Mouse (Mus musculus) megakaryocyte, adult 5-6 weeks (primary cell): Measurements from ENCODE around the gene Cdh10. TPM values are rescaled to one million over a fixed set of nuclear protein-coding genes. Genes with fewer than 3 reads are reported as not detected.

Experiments
- ATAC-seq: 2 replicates; pipeline ENCODE4 v1.8.0; 2016; ENCODE audit warnings: mild to moderate bottlenecking, inconsistent platforms; ENCODE audit not compliant: poor library complexity, severe bottlenecking
- total RNA-seq, 2 experiments: library from RNA; stranded (forward) in 1 of 2; stranded (reverse) in 1 of 2; fragments of 153-499, 151-499 nt in 1 of 2; fragments of 221-1000, 200-1000 nt in 1 of 2; gene quantifications; 2 replicates each; pipeline versions ENCODE4 v1.2.3 to v1.2.4; 2015 to 2017

The Cdh10 gene
- total RNA-seq, 2 experiments from 2014 or later: not detected

DNA sequence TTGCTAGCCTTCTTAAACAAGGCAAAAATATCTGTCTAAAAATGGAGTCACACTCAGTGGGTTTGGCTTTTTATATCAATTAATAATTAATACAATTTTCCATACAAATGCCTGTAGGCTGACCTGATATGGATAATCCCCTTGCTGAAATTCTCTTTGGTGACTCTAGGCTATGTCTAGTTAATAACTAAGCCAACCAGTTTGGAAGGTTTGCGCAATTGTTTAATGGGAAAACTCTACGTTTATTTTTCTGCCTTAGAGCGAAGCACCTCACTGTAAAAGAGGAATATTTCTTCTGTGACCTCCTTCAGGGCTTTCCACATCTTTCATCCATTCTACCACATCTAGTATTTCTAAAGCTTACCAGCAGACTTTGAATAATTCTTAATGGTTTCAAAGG lies 133.5 kb downstream of the Cdh10 start:
- ATAC-seq: no peak

DNA sequence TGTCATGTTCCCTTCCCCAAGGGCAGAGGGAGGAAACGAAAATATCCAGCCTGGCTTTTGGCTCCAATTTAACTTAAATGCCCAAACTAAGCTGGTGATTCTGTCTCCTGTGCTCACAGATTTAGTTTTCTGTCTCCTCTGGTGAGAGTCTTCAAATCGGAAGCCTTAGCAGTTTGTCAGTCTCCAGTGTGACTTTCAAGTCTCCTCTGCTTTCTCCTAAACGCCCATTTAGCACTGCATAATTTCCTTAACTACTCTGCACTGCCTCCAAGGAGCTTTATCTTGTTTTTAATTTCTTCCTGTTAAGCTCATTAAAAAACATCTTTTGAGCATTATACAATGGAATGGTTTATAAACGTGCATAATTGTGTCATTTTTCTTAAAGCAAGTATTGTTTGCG lies 156.3 kb downstream of the Cdh10 start:
- ATAC-seq: no peak

DNA sequence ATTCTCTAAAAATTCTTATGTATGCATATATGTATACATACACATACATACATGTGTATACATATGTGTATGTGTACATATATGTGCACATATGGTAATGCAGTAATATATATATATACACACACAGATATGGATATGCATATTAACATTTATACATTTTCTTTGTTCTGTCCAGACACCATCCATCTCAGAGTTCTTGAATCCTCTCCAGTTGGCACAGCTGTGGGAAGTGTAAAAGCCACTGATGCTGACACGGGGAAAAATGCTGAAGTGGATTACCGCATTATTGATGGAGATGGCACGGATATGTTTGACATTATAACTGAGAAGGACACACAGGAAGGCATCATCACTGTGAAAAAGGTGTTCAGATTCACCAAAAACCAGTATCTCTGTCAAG lies 166.1 kb downstream of the Cdh10 start:
- no peak for ATAC-seq

- no peak for ATAC-seq
Observed at GRCm38 (mm10) chr15:18987671-18988070, 168.9 kb downstream of the Cdh10 start.

DNA sequence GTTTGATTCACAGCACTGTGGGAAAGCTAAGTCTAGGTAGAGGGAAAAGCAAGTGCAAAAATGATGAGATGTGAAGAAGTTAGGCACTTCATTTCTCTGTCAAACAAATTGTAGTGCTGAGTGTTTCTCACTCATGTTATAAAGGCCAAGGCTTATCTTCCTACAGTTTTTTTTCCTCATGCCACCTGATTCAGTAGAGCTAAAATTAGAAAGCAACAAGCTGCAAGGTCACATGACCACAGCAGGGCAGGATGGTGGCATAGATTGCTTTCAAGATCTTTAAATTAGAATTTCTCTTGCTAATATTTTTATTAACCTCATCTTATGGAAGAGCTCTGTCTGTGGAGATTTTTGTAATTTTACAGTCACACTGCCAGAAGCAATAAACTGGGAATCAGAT lies 174.8 kb downstream of the Cdh10 start:
- ATAC-seq: no peak

- ATAC-seq: no peak
Observed at GRCm38 (mm10) chr15:18994294-18994693, 175.5 kb downstream of the Cdh10 start.

DNA sequence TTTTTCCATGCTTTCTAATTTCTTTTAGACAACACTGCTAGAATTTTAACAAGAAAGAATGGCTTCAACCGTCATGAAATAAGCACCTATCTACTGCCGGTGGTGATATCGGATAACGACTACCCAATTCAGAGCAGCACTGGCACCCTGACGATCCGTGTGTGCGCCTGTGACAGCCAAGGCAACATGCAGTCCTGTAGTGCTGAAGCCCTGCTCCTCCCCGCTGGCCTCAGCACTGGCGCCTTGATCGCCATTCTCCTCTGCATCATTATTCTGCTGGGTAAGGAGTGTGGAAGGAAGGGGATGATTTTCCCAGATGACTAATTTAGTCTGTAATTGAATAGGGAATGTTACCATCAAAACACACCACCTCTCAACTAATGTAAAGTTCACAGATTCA lies 192.1 kb downstream of the Cdh10 start:
- no peak for ATAC-seq

GRCm38 (mm10) chr15:19032983-19033382 lies 214.2 kb downstream of the Cdh10 start:
- no peak for ATAC-seq

GRCm38 (mm10) chr15:19040077-19040476 lies 221.3 kb downstream of the Cdh10 start:
- no peak for ATAC-seq
